Mouse (Mus musculus): ENCODE data around the gene Slc7a12. TPM values are rescaled to one million over a fixed set of nuclear protein-coding genes. Genes with fewer than 3 reads are reported as not detected.

Slc7a12 gene
- polyA plus RNA-seq (2012; rRNA removed; ENCODE audit: low replicate concordance): not detected in 2 replicates

GRCm38 (mm10) chr3:14480397-14480796, at the start of gene Slc7a12:
Gene Slc7a12, plus strand, starts transcription at chr3:14480697.

Other genes starting within 250 kb of the Slc7a12 start
- gene 1810022K09Rik, start 130.6 kb downstream of the Slc7a12 start, polyA plus RNA-seq (2012; rRNA removed; ENCODE audit: low replicate concordance): 2.3 and 7.1 TPM in 2 replicates
- gene Car13, start 161.0 kb downstream of the Slc7a12 start, polyA plus RNA-seq (2012; rRNA removed; ENCODE audit: low replicate concordance): 4.4 and 12.7 TPM in 2 replicates

All from mammary gland, adult 2 months (tissue).